Mouse (Mus musculus) right cerebral cortex, adult 2 months (tissue): ENCODE measurements at regions not wholly inside any gene's neighbourhood (a gene's known extent, or its start where the extent isn't known, plus 50 kb on each side); places are given as distances from the start of the nearest gene placed in this dataset.

ENCODE experiments used
- DNase-seq, 2 experiments: peaks; one replicate each; pipeline ENCODE4 v3.0.0; 2021 to 2022; ENCODE audit warnings: low spot score in 2 of 2

DNA sequence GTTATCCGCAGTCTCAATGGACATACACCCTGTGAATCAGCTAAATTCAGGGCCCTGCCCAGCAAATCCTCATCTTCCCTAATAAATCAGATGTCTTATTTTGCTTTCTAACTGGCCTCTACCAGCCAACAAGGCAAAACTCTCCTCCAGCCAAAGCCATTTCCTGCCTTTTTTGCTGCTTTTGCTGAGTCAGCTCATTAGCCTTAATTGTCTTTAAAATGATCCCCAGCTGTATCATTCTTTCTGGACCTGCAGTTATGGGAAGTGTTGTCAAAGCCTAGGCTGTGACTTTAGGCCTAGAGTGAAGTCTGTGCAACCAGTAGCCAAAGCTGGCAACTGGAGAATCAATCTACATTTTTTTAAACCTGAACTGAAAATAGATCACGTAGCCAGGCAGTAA, 81.4 kb downstream of the Mtpn start:
- DNase-seq = no peak

DNA sequence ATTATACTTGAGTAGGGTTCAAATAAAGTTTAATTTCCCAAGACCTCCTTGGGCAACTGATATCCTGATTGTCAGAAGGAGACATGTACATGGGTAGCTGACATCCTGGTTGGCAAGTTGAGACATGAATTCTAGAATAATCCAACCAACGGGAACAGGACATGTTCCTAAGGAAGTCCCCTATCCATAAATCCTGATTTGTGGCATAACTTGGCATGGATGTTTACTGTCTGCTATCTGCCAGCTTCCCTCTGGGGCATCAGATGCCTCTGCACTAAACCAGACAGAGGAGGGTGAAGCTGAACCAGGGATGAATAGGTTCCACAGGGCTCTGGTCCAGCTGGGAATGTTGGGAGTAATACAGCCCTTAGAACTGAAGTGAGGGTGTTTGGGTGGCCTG, 94.7 kb downstream of the Mtpn start:
- DNase-seq = no peak

DNA sequence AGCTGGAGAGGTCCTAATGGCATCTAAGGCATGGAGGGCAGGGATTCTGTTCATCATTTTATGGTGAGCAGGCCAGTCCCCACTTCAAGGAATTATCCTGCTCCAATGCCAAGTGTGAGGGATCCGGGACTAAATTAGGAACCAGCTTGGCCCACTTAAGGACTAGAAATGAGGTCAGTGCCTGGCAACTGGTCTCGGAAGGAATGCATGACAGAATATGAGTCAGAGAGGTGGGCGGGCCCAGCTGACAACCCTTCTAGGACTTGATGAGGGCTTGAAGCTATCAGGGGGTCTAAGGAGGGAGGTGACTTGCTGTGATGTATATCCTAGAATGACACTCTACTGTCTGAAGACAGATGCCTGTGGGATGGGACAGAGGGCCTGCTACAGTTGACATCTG, 100.4 kb upstream of the Fam180a start:
- DNase-seq = peak; percentile 63 to 65

DNA sequence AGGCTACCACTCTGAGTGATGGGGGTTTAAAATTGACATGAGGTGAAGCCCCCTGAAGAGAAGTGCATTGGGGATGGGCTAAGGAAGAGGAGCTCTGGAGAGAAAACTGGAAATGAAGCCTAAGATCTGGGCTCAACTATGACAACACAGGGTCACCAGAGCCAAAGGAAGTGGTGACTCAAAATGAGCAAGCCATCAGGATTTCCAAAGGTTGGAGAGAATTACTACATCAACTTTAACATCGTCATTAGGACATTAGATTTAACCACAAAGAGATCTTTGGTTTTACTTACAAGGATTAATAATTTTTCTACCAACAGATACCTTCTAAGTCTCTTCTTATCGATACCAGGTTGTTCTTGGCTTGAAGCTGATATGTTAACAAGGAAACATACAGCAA, 98.6 kb upstream of the Fam180a start:
- DNase-seq = no peak

DNA sequence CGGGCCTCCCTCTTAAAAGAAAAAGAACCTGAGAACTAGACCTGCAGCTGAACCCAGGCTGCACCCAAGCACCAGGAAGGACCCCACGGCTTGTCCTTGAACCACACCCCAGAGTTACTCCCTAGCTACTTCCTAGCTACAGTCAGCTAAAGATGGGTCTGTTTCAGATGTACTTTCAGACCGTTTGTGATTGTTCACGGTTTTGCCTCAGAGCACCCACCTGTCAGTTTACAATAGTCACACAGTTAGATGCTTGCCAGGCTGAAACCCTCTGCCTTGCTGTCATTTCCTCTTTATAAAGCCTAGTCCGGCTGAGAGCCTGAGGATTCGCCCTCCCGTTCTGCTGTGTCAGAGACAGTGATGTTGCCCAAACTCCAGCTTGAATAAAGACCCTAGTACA, 95.0 kb upstream of the Fam180a start:
- no peak for DNase-seq

DNA sequence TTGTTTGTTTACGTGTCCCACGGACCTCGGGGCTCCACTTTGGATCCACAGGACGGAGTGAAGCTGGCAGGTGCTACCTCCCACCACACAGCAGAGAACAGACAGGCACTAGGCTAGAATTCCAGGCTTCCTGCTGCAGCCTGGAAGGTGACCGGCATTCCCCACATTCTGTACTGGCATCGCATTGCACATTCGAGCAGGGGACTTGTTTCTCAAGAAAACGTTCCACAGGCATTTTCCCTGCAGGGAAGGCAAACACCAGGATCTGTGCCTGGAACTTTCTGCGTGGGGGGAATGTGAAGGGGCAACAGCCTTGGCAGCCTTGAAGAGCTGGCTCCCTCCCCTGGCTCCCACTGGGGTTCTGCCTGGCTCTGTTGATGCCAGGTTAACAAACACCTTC, 79.1 kb upstream of the Fam180a start:
- no peak for DNase-seq

DNA sequence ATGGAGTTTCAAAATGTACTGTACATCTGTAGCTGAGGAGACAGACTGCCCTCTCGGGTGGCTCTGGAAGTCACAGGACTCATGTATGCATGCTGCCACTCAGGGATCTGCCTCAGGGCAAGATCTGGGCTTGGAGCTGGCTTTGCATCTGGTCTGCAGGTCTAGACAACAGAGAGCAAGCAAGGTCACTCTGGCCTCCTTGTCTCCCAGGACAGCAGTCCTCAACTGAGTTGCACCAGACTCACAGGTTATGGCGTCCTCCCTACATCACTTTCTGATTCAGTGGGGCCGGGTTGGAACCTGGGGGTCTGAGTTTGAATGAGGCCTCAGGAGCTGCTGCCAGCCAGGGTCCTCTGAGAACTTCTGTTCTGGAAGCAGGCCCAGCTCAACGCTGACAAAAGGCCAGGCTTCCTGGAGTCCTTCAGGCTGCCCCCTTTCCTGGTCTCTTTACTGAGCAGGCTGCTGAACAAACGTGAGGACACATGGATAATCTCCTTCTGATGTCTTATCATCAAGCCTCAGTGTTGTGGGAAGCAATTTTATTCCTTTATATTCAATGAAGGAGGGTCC, 77.5 kb upstream of the Fam180a start:
- DNase-seq = no peak

DNA sequence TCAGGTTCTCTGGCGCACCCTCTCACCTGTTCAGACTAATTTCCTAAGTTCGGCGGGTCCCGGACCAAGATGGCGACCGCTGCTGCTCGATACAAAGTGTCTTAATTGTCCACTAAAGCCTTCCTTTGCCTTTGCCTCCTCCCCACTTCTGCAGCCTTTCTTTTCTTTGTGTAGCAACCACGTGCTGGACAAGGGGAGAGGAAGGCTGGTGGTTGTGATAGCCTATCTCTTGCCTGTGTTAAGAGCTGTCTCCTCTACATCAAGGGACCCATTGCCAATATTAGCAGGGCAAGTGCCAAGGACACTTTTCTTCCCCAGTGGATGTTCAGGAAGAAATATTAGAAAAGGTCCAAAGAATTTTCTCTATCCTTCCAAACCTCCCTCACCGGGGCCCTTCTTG, 69.8 kb upstream of the Fam180a start:
- DNase-seq = no peak

DNA sequence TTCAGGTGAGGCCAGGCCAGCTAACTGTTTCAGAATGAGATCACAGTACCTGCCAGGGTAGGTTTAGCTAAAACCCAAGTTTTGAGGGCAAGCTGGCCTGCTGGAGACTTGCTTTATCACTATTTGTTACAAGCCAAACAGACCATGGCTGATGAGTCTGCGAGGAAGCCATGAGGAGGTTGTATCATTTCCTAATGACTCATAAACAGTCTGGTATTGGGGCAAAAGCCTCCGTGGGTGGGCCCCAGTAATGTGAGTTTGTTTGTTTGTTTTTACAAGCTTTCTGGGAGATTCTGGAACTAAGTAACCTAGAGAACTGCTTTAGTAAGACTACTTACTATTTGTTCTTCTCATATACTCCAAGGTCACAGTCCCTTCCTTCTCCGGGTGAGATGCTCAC, 62.9 kb upstream of the Fam180a start:
- DNase-seq = no peak

DNA sequence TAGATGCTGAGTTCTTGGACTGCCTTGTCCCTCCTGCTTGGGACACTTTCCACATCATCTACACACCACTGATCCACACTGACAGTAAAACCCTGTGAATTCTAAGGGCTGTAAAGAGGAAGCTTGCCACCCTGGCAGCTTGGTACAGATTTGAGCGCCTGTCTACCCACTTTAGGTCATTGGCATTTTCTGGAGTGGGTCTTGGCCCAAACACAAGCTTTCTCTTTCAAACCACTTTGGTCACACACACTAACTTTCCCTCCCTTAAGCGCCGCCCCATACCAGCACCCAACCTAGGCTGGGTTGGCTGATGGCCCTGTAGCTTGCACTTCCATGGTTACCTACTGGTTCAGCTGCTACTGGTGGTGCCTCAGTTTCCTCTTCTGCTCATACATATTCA, 55.6 kb upstream of the Fam180a start:
- DNase-seq = no peak

DNA sequence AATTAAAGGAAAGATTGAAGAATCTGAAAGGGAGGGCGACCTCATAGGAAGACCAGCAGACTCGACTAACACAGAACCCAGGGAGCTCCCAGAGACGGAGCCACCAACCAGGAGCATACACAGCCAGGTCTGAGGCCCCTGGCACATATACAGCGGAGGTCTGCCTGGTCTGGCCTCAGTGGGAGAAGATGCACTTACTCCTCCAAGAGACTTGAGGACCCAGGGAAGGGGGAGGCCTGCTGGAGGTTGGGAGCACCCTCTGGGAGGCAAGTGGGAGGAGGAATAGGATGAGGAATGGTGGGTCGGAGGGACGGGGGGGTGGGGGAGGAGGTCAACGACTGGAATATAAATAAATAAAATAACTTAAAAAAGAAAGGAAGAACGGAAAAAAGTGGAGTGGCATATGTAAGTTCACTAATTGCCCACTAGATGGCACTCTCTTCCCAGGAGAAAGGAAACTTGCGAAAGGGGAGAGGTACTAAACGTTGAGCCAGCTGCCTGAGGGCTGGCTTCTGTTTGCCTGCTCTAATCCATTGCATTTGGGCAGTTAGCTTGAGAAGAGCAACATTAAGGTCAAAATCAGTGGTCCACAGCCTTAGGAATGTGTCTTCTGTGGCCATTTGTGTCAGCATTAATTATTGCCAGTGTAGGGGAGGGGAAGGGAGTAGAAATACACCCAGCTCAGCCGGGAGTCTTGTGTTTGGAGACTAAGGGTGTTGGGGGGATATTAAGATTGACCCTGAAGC, 55.0 kb upstream of the Fam180a start:
- peak; percentile 28 to 36 for DNase-seq

DNA sequence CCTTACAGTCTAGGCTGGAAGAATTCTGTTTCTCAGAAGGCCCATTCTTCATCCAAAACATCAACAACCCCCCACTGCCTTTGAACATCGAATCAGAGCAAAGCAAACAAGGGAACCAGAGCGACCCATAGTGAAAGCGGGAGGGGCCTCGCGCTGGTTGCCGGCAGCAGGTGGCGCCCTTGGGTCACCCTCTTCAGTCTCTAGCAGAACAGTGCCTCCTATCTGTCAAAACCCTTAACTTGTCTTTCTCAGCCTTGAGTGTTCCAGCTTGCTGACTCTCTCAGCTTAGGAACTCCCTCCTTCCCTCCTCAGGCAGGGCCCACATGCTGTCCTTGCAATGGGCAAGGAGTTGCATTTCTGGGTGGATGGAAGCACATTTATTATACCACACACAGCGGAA, 53.9 kb upstream of the Fam180a start:
- peak; percentile 64 to 71 for DNase-seq

DNA sequence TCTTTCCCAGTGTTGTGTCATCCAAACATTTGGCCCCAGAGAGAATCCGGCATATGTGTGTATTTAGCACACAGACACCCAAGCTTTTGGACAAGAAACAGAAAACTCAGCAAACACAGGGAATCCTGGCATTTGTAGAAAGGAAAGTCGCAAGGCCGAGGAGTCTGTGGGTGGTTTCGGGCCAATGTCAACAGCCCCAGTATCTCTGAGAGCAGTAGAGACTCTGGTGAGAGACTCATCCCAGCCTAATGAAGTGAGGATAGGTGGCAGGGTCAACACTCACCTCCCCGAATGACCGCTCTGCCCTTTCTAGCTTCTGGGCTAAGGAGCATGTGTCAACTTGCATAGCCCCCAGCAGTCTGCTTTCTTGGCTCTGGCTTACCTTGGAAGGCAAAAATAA, 52.9 kb upstream of the Fam180a start:
- DNase-seq = no peak

DNA sequence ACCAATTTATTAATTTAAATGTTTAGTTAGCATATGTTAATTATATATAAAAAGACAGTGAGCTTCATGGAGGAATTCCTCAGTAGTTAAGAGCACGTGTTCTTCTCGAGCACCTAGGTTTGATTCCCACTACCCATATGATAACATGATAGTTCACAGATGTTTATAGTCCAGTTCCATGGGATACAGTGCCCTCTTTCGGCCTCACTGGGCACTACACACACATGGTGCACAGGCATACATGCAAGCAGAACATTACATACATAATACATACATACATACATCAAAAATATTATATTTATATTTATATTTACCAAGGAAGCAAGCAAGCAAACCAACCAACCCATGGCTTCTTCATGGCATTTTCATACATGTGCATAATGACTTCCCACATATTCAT, 51.6 kb upstream of the Fam180a start:
- DNase-seq = no peak

DNA sequence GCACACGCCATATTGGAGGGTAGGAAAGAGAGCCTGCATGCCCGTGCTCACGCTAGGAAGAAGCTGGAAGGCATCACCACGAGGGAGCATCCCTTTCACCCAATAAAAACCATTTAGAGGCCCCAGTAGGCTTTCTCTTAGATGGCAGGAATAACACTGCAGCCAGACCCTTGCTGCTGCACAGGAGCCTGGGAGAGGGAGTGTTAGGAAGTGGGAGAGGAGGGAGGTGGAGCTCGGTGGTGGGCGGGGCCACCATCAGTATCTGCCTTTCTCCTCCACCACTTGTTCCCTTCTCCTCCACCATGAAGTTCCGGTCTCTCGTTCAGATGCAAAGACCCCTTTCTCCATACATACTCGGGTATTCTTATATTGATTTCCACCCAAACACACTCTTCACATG, 50.6 kb upstream of the Fam180a start:
- no peak for DNase-seq
